Mouse (Mus musculus) lung, postnatal 0 days (tissue): ENCODE data around the gene Tyrp1.

Experiments used
- CTCF ChIP-seq: IDR thresholded peaks from 2 replicates; pipeline ENCODE4 v1.5.1; 2016; ENCODE audit warnings: antibody characterized with exemption, mild to moderate bottlenecking
- EP300 ChIP-seq: IDR thresholded peaks from 2 replicates; pipeline ENCODE4 v1.6.1; 2016; ENCODE audit warnings: antibody characterized with exemption, mild to moderate bottlenecking, control low read depth

DNA sequence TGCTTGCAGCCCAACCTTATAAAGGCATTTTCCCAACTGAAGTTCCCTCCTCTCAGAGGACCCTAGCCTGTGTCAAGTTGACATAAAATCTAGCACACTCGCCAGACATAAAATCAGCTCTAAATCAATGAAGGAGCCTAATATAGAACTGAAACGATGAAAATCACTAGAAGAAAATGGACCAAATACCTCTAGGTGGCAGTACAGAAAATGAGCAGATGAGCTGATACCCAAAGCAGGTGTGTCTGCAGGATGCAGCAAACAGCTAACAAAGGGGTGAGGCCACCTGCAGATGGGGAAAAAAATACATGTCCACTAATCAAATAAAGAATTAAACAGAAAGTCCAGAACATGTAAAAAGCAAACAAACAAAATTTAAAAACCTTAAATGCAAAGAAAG, 35.7 kb downstream of the Tyrp1 start:
- TF ChIP-seq CTCF (peak; percentile 20), EP300 (no peak)
